Mouse (Mus musculus) heart, adult 2 months (tissue): ENCODE results near the gene Fgfr2. TPM values are rescaled to one million over a fixed set of nuclear protein-coding genes. Genes with fewer than 3 reads are reported as not detected.

Experiments
- DNase-seq, 2 experiments: peaks; one replicate each; pipeline ENCODE4 v3.0.0; 2021
- H3K27ac ChIP-seq: fragments of 200-600 bp; 2 replicates; pipeline ENCODE4 v1.8.1; 2022
- H3K27me3 ChIP-seq: fragments of 200-500 bp; 2 replicates; pipeline ENCODE4 v1.6.1; 2012; ENCODE audit warnings: mild to moderate bottlenecking, low read length, inconsistent platforms, mixed read lengths; ENCODE audit not compliant: control insufficient read depth, insufficient read depth
- H3K36me3 ChIP-seq: fragments of 200-500 bp; 2 replicates; pipeline ENCODE4 v1.6.1; 2012; ENCODE audit warnings: low read length, inconsistent platforms; ENCODE audit not compliant: control insufficient read depth, insufficient read depth
- H3K4me1 ChIP-seq: fragments of 200-500 bp; 2 replicates; pipeline ENCODE4 v1.6.1; 2011; ENCODE audit warnings: low read length; ENCODE audit not compliant: control insufficient read depth, insufficient read depth
- H3K4me3 ChIP-seq: fragments of 200-600 bp; 2 replicates; pipeline ENCODE4 v1.8.1; 2022
- H3K79me2 ChIP-seq: fragments of 200-500 bp; replicated peaks from 2 replicates; pipeline ENCODE4 v1.6.1; 2012; ENCODE audit warnings: mild to moderate bottlenecking, inconsistent platforms, low read length, moderate library complexity, mixed read lengths; ENCODE audit not compliant: control insufficient read depth, insufficient read depth
- H3K9ac ChIP-seq: fragments of 200-500 bp; 2 replicates; pipeline ENCODE4 v1.6.1; 2012; ENCODE audit warnings: low read depth, mild to moderate bottlenecking, control low read depth, inconsistent platforms, low read length, mixed read lengths
- CTCF ChIP-seq: fragments of 200-600 bp; IDR thresholded peaks from 2 replicates; pipeline ENCODE4 v1.8.1; 2022; ENCODE audit warnings: antibody characterized with exemption, mild to moderate bottlenecking, moderate library complexity
- EP300 ChIP-seq: fragments of 200-500 bp; IDR thresholded peaks from 2 replicates; pipeline ENCODE4 v1.6.1; 2011; ENCODE audit warnings: low read depth, low read length, control low read depth; ENCODE audit not compliant: insufficient read depth
- POLR2A ChIP-seq: fragments of 200-500 bp; IDR thresholded peaks from 2 replicates; pipeline ENCODE4 v1.6.1; 2011; ENCODE audit warnings: mild to moderate bottlenecking, low read depth, low read length, control low read depth; ENCODE audit not compliant: insufficient read depth
- WGBS: fragments of 180-500 bp; shearing (Covaris S2); methylation state at CpG from one replicate; pipeline ENCODE4 v1.1.7; 2018; 5-methylcytosine and 5-hydroxymethylcytosine counted together
- intact Hi-C: fragments of 180-260 bp; cut with DNase I; formaldehyde crosslinking; loops from one replicate; pipeline ENCODE4 v1.15.1; 2025
- polyA plus RNA-seq: library from polyadenylated mRNA; depleted of rRNA; stranded (reverse); fragments of >200 nt; gene quantifications from 2 replicates; pipeline ENCODE4 v1.2.3, GENCODE M21; 2012
- total RNA-seq, 2 experiments: library from RNA; stranded (reverse); gene quantifications; 2 replicates each; pipeline ENCODE4 v1.2.3; 2021

Fgfr2 gene
- total and polyA plus RNA-seq, 3 experiments: 1.1 to 2.0 (median 1.3) TPM

DNA sequence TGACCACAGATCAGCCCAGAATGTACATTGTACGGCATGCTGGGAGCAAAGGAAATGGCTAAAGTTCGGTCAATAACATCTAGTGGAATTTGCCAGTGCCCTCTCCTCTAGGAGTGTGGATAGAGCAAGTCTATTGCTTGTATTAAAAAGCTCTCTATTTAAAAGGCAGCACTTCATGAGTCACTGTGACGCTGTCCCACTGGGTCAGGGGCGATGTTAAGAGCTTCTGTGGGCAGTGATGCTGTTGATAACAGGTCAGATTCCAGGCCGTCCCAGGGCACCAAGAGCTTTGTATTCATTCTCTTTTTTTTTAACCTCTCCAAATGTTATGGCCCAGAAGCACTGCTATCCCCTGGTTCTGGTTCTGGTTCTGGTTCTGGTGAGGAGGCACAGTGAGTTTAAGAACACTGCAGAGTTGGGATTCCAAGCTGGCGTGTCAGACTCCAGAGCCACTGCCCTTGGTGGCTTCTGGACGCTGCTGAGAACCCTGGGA, 2366.8 kb downstream of the Fgfr2 start:
- intact Hi-C loops: loop anchor here (5.0 kb wide), 1 partner anchor 209 kb away; no protein-coding TSS in a partner anchor
- no peak for DNase-seq
- H3K79me2 ChIP-seq: no peaks in the 10 kb centered on the region
- peaks cover 7% of the 10 kb centered on the region for H3K36me3 ChIP-seq
- H3K9ac ChIP-seq: no peak overlapping the region
- peak overlapping the region; percentile 79 for H3K27ac ChIP-seq
- TF ChIP-seq EP300 (no peak), CTCF (no peak), POLR2A (no peak)
- no peak overlapping the region for H3K4me3 ChIP-seq
- H3K4me1 ChIP-seq: peaks cover 12% of the 10 kb centered on the region; the same call in 1 of the 2 replicates
- H3K27me3 ChIP-seq: no peaks in the 10 kb centered on the region
- WGBS: 40% methylated on average over 7 of the region's 7 CpGs

GRCm38 (mm10) chr7:130754790-130755189, 2368.4 kb downstream of the Fgfr2 start:
- no peak overlapping the region for H3K4me3 ChIP-seq
- H3K36me3 ChIP-seq: peaks cover 7% of the 10 kb centered on the region
- WGBS: 62% methylated on average over 2 of the region's 2 CpGs
- no peak overlapping the region; the same call in 1 of the 2 replicates for H3K27ac ChIP-seq
- intact Hi-C loops: loop anchor here (2.0 to 5.0 kb wide), 2 partner anchors 82 to 207 kb away; no protein-coding TSS in a partner anchor
- no peak for DNase-seq
- H3K79me2 ChIP-seq: no peaks in the 10 kb centered on the region
- no peak overlapping the region for H3K9ac ChIP-seq
- TF ChIP-seq EP300: 0 out of 2 replicates have a peak, but pooled peaks have one; percentile 32
- TF ChIP-seq POLR2A: no peak
- TF ChIP-seq CTCF: peak; percentile 69
- peaks cover 12% of the 10 kb centered on the region; the same call in 1 of the 2 replicates for H3K4me1 ChIP-seq
- no peaks in the 10 kb centered on the region for H3K27me3 ChIP-seq

DNA sequence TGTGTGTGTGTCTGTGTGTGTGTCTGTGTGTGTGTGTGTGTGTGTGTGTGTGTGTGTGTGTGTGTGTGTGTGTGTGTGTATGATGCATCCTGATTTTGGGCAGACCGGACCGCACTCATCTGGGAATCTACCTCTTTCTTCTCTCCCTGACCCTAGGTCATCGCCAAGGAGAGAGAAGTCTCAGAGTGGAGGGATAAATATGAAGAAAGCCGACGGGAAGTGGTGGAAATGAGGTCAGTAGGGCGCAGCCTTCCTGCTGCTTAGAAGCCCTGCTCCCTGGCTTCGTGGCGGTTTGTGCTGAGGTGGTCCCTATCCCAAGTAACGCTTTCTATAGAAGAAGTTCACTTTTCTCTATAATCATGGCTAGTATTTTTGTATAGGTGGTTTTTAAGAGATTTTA, 2371.5 kb downstream of the Fgfr2 start:
- H3K4me3 ChIP-seq: no peak overlapping the region
- peaks cover 4% of the 10 kb centered on the region for H3K36me3 ChIP-seq
- no peak overlapping the region for H3K27ac ChIP-seq
- DNase-seq: no peak
- 56% methylated on average over 7 of the region's 9 CpGs for WGBS
- H3K4me1 ChIP-seq: peaks cover 10% of the 10 kb centered on the region; the same call in 1 of the 2 replicates
- H3K9ac ChIP-seq: no peak overlapping the region
- intact Hi-C loops: no loop called here
- H3K27me3 ChIP-seq: no peaks in the 10 kb centered on the region
- TF ChIP-seq EP300 (no peak), CTCF (no peak), POLR2A (no peak)
- H3K79me2 ChIP-seq: no peaks in the 10 kb centered on the region

GRCm38 (mm10) chr7:130750752-130751490, 2372.2 kb downstream of the Fgfr2 start:
- WGBS: 69% methylated on average over 17 of the region's 17 CpGs
- Histone ChIP-seq H3K27me3 (no peaks in the 10 kb centered on the region), H3K9ac (no peak overlapping the region), H3K36me3 (peaks cover 3% of the 10 kb centered on the region; the same call in 1 of the 2 replicates), H3K4me1 (peaks cover 7% of the 10 kb centered on the region; the same call in 1 of the 2 replicates), H3K4me3 (no peak overlapping the region), H3K27ac (no peak overlapping the region), H3K79me2 (no peaks in the 10 kb centered on the region)
- no peak for DNase-seq
- TF ChIP-seq EP300 (no peak), CTCF (no peak), POLR2A (no peak)
- intact Hi-C loops: no loop called here

DNA sequence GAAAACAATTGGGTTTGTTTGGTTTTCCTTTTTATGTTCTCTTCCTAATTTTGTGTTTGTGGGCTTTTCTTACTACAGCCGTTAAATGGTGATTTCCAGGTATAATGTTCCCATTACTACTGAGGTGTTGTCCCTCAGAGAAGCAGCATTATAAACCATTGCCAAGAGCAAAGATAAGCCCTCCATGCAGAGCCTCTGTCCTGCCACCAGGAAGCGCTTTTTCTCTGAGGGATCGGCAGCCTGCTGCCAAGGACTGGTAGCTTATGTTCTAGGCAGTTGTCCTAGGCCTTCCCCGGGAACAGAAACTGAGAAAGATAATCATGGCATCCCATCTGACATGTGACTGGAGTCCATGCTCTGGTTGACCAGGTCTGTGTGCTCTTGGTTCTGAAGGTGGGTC, 2374.0 kb downstream of the Fgfr2 start:
- intact Hi-C loops: loop anchor here (5.0 kb wide), 1 partner anchor 217 kb away; no protein-coding TSS in a partner anchor
- Histone ChIP-seq H3K9ac (no peak overlapping the region), H3K36me3 (no peaks in the 10 kb centered on the region), H3K4me3 (no peak overlapping the region), H3K27ac (no peak overlapping the region), H3K79me2 (no peaks in the 10 kb centered on the region), H3K27me3 (no peaks in the 10 kb centered on the region), H3K4me1 (no peaks in the 10 kb centered on the region)
- DNase-seq: no peak
- WGBS: 73% methylated on average over 4 of the region's 4 CpGs
- TF ChIP-seq POLR2A (no peak), CTCF (peak; percentile 54)
